Mouse (Mus musculus) embryonic facial prominence, embryonic 14.5 days (tissue): ENCODE measurements around the gene Unc45b. TPM values are rescaled to one million over a fixed set of nuclear protein-coding genes. Genes with fewer than 3 reads are reported as not detected.

ENCODE experiments used
- ATAC-seq: fragments of 200-750 bp; cut with Nextera tagmentation; 2 replicates; pipeline ENCODE4 v1.8.0; 2017; ENCODE audit warnings: low read depth, moderate number of reproducible peaks, moderate TSS enrichment
- DNase-seq: peaks from one replicate; pipeline ENCODE4 v3.0.0-alpha.2; 2015; ENCODE audit warnings: low spot score
- H3K27ac ChIP-seq: fragments of 300-500 bp; sonication (generic); replicated peaks from 2 replicates; pipeline ENCODE4 v1.5.1; 2014; ENCODE audit warnings: low read depth, mild to moderate bottlenecking, low read length, moderate library complexity
- H3K27me3 ChIP-seq: fragments of 300-500 bp; sonication (generic); replicated peaks from 2 replicates; pipeline ENCODE4 v1.6.1; 2014; ENCODE audit warnings: low read length; ENCODE audit not compliant: control insufficient read depth, insufficient read depth
- H3K36me3 ChIP-seq: fragments of 300-500 bp; sonication (generic); 2 replicates; pipeline ENCODE4 v1.6.1; 2014; ENCODE audit warnings: low read length, mixed read lengths; ENCODE audit not compliant: control insufficient read depth, insufficient read depth
- H3K4me1 ChIP-seq: fragments of 300-500 bp; sonication (generic); 2 replicates; pipeline ENCODE4 v1.6.1; 2014; ENCODE audit warnings: antibody characterized with exemption, low read length; ENCODE audit not compliant: control insufficient read depth, insufficient read depth
- H3K4me2 ChIP-seq: fragments of 300-500 bp; sonication (generic); 2 replicates; pipeline ENCODE4 v1.6.1; 2014; ENCODE audit warnings: low read depth, mild to moderate bottlenecking, low read length, moderate library complexity, mixed read lengths
- H3K4me3 ChIP-seq: fragments of 300-500 bp; sonication (generic); 2 replicates; pipeline ENCODE4 v1.5.1; 2014; ENCODE audit warnings: low read depth, mild to moderate bottlenecking, low read length
- H3K9ac ChIP-seq: fragments of 300-500 bp; sonication (generic); 2 replicates; pipeline ENCODE4 v1.6.1; 2014; ENCODE audit warnings: low read depth, mild to moderate bottlenecking, low read length, moderate library complexity, mixed read lengths
- H3K9me3 ChIP-seq: fragments of 300-500 bp; sonication (generic); 2 replicates; pipeline ENCODE4 v1.6.1; 2016; ENCODE audit warnings: low read length; ENCODE audit not compliant: control insufficient read depth
- WGBS: fragments of 180-500 bp; shearing (Covaris S2); extraction: QIAGEN DNeasy Blood & Tissue Kit; methylation state at CpG from one replicate; pipeline ENCODE4 v1.1.7; 2014; 5-methylcytosine and 5-hydroxymethylcytosine counted together
- polyA plus RNA-seq: library from polyadenylated mRNA; unstranded; fragments of >200 nt; fragmentation: Nextera tagmentation; extraction: Ambion mirVana; gene quantifications from 2 replicates; pipeline ENCODE4 v1.2.1, GENCODE M21; 2014

Gene Unc45b
- polyA plus RNA-seq, result 37.1 and 44.5 TPM in 2 replicates

DNA sequence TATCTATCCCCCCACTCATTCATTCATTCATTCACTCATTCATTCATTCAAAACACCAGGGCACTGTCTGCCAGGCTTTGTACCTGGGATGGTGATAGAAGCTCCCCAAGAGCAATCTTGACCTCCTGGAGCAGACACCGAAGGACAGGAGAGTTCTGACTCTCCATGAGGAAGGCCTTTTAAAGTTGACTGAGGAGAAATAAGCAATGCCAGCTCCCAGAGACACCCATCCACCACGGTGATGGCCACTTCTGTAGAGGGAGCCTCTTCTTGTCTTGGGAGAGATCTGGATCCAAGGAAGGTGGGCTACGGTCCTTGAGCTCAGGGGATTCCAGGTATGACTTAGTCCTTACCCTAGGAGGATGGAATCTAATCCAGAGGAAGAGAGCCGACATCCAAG lies at the start of gene Unc45b:
Gene Unc45b, plus strand, starts transcription at position 301 of the 400 bp plus-strand sequence.
- no peaks in the 10 kb centered on the region for H3K9me3 ChIP-seq
- 0 out of 2 replicates have a peak, but pooled peaks cover 5% of the 10 kb centered on the region for H3K4me1 ChIP-seq
- 81% methylated on average over 4 of the region's 4 CpGs for WGBS
- peaks cover 16% of the 10 kb centered on the region; the same call in 1 of the 2 replicates for H3K36me3 ChIP-seq
- no peak within 1 kb of the TSS for H3K4me2 ChIP-seq
- no peaks in the 10 kb centered on the region for H3K27me3 ChIP-seq
- H3K4me3 ChIP-seq, result no peak within 1 kb of the TSS
- DNase-seq (no peak), ATAC-seq (no peak)
- H3K27ac ChIP-seq, result no peak within 1 kb of the TSS
- no peak within 1 kb of the TSS for H3K9ac ChIP-seq

DNA sequence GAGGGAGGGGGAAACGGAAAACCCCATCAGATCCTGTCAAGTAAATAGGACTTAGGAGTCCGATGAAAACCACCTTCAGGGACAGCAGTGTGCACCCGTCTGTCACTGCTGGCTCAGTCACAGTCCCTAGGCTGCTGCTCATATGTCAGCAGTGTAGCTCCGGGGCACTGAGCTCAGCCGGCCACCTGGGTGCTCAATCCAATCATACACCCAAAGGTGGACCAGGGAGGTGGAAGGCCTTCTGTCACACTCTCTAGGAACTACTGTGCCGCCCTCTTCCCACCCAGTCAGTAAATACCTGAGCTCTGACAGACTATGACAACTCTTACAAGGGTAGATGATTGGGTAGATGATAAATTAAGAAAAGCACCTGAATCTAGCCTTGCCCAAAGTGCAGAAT lies 49.6 kb upstream of the Unc45b start:
- H3K27ac ChIP-seq, result no peak overlapping the region
- no peaks in the 10 kb centered on the region for H3K36me3 ChIP-seq
- no peak overlapping the region for H3K9ac ChIP-seq
- ATAC-seq (no peak), DNase-seq (no peak)
- H3K27me3 ChIP-seq, result no peaks in the 10 kb centered on the region
- H3K9me3 ChIP-seq, result no peaks in the 10 kb centered on the region
- H3K4me2 ChIP-seq, result no peak overlapping the region
- H3K4me3 ChIP-seq, result no peak overlapping the region
- WGBS, result 71% methylated on average over 6 of the region's 6 CpGs
- H3K4me1 ChIP-seq, result no peaks in the 10 kb centered on the region

GRCm38 (mm10) chr11:82861558-82861957 lies 48.8 kb upstream of the Unc45b start:
- Histone ChIP-seq H3K4me1 (no peaks in the 10 kb centered on the region), H3K27ac (no peak overlapping the region), H3K27me3 (no peaks in the 10 kb centered on the region), H3K36me3 (no peaks in the 10 kb centered on the region), H3K9me3 (no peaks in the 10 kb centered on the region), H3K9ac (no peak overlapping the region), H3K4me2 (no peak overlapping the region), H3K4me3 (no peak overlapping the region)
- DNase-seq (no peak), ATAC-seq (no peak)
- WGBS, result 63% methylated on average over 8 of the region's 8 CpGs

DNA sequence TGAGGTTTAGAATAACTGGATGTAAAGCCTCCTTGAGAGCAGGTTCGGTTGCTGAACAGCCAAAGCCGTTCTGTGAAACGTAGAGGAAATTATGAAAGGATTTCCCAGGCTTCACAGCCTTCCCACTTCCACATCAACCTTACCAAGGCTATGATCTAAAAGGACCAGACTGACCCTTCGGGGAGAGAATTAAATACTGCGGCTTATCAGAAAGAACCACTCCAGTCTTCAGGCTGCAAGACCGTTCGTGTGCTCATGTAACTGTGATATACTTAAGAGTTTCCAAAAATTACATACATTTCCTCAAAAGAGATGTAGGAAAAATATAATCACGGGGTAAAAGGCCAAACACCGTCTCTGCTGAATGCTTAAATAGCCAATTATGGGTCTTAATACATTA lies 47.7 kb upstream of the Unc45b start:
- Histone ChIP-seq H3K27me3 (no peaks in the 10 kb centered on the region), H3K9ac (no peak overlapping the region), H3K4me3 (no peak overlapping the region), H3K4me2 (no peak overlapping the region), H3K4me1 (no peaks in the 10 kb centered on the region), H3K9me3 (no peaks in the 10 kb centered on the region), H3K36me3 (no peaks in the 10 kb centered on the region), H3K27ac (no peak overlapping the region)
- 79% methylated on average over 9 of the region's 9 CpGs for WGBS
- ATAC-seq (no peak), DNase-seq (no peak)

DNA sequence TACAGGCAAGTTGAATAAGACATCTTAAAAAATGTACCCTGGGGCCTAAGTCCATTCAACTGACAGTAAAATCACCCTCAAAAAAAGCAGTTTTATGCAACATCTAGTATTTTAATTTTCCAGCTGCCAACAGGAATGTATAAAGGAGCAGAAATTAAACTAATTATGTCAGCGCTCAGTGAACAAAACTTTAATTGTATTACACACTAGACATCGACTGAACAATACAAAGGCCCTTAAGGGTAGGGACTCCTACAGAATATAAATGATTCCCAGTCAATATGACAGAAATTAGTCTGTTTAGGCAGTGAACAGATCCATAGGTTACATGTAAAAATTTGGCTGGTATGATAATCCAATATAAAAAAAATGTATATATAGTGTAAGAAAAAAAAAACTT lies 47.3 kb upstream of the Unc45b start:
- Histone ChIP-seq H3K9ac (no peak overlapping the region), H3K4me3 (no peak overlapping the region), H3K36me3 (no peaks in the 10 kb centered on the region), H3K27me3 (no peaks in the 10 kb centered on the region), H3K9me3 (no peaks in the 10 kb centered on the region), H3K4me2 (no peak overlapping the region), H3K4me1 (no peaks in the 10 kb centered on the region), H3K27ac (no peak overlapping the region)
- ATAC-seq (no peak), DNase-seq (no peak)
- WGBS, result 64% methylated on average over 2 of the region's 2 CpGs

GRCm38 (mm10) chr11:82863488-82863931 lies 46.8 kb upstream of the Unc45b start:
- Histone ChIP-seq H3K4me3 (no peak overlapping the region), H3K4me2 (no peak overlapping the region), H3K9me3 (no peaks in the 10 kb centered on the region), H3K27me3 (no peaks in the 10 kb centered on the region), H3K4me1 (no peaks in the 10 kb centered on the region), H3K36me3 (no peaks in the 10 kb centered on the region), H3K9ac (no peak overlapping the region), H3K27ac (no peak overlapping the region)
- ATAC-seq (peak; percentile 55; the same call in 1 of the 2 replicates), DNase-seq (peak; percentile 29)
- 40% methylated on average over 4 of the region's 4 CpGs for WGBS

GRCm38 (mm10) chr11:82865957-82866356 lies 44.4 kb upstream of the Unc45b start:
- no peaks in the 10 kb centered on the region for H3K36me3 ChIP-seq
- no peaks in the 10 kb centered on the region for H3K9me3 ChIP-seq
- H3K4me1 ChIP-seq, result no peaks in the 10 kb centered on the region
- DNase-seq (no peak), ATAC-seq (no peak)
- no peak overlapping the region for H3K4me3 ChIP-seq
- 74% methylated on average over 10 of the region's 10 CpGs for WGBS
- no peak overlapping the region for H3K4me2 ChIP-seq
- H3K27ac ChIP-seq, result no peak overlapping the region
- H3K27me3 ChIP-seq, result no peaks in the 10 kb centered on the region
- no peak overlapping the region for H3K9ac ChIP-seq

- no peak for ATAC-seq
- 42% methylated on average over 7 of the region's 7 CpGs for WGBS
- H3K36me3 ChIP-seq, result no peaks in the 10 kb centered on the region
Measured at GRCm38 (mm10) chr11:82866850-82867564, 43.3 kb upstream of the Unc45b start.

GRCm38 (mm10) chr11:82867956-82868355 lies 42.4 kb upstream of the Unc45b start:
- Histone ChIP-seq H3K4me2 (no peak overlapping the region), H3K9me3 (no peaks in the 10 kb centered on the region), H3K27ac (no peak overlapping the region), H3K4me3 (no peak overlapping the region), H3K4me1 (no peaks in the 10 kb centered on the region), H3K36me3 (no peaks in the 10 kb centered on the region), H3K27me3 (no peaks in the 10 kb centered on the region), H3K9ac (no peak overlapping the region)
- WGBS, result 83% methylated on average over 5 of the region's 5 CpGs
- DNase-seq (no peak), ATAC-seq (no peak)

More at GRCm38 (mm10) chr11:82866850-82867564, 43.3 kb upstream of the Unc45b start:
- H3K9ac ChIP-seq, result no peak overlapping the region
- no peaks in the 10 kb centered on the region for H3K4me1 ChIP-seq
- H3K4me2 ChIP-seq, result no peak overlapping the region
- no peaks in the 10 kb centered on the region for H3K9me3 ChIP-seq
- H3K27me3 ChIP-seq, result no peaks in the 10 kb centered on the region
- H3K27ac ChIP-seq, result no peak overlapping the region
- DNase-seq, result no peak
- no peak overlapping the region for H3K4me3 ChIP-seq
